Mouse (Mus musculus) midbrain, embryonic 11.5 days (tissue): ENCODE results near the gene Igfbp5. TPM values are rescaled to one million over a fixed set of nuclear protein-coding genes. Genes with fewer than 3 reads are reported as not detected.
A peak's percentile ranks its signal among the peaks of the same experiment; 100 is the strongest.

Experiments
- ATAC-seq: fragments of 200-750 bp; cut with Nextera tagmentation; 2 replicates; pipeline ENCODE4 v1.8.0; 2017; ENCODE audit warnings: moderate TSS enrichment, moderate library complexity; ENCODE audit not compliant: low FRiP score
- DNase-seq: peaks from one replicate; pipeline ENCODE4 v3.0.0; 2015; ENCODE audit warnings: low spot score; ENCODE audit errors: missing footprints
- H3K27ac ChIP-seq: fragments of 300-500 bp; sonication (generic); 2 replicates; pipeline ENCODE4 v1.5.1; 2014; ENCODE audit warnings: low read depth, low read length
- H3K27me3 ChIP-seq: fragments of 300-500 bp; sonication (generic); 2 replicates; pipeline ENCODE4 v1.6.1; 2014; ENCODE audit warnings: mild to moderate bottlenecking, low read length, moderate library complexity, mixed read lengths; ENCODE audit not compliant: control insufficient read depth, insufficient read depth
- H3K36me3 ChIP-seq: fragments of 300-500 bp; sonication (generic); 2 replicates; pipeline ENCODE4 v1.6.1; 2014; ENCODE audit warnings: mild to moderate bottlenecking, low read length, moderate library complexity, mixed read lengths; ENCODE audit not compliant: control insufficient read depth, insufficient read depth
- H3K4me1 ChIP-seq: fragments of 300-500 bp; sonication (generic); 2 replicates; pipeline ENCODE4 v1.6.1; 2014; ENCODE audit warnings: low read length; ENCODE audit not compliant: control insufficient read depth, insufficient read depth
- H3K4me2 ChIP-seq: fragments of 300-500 bp; sonication (generic); 2 replicates; pipeline ENCODE4 v1.6.1; 2014; ENCODE audit warnings: mild to moderate bottlenecking, moderate library complexity
- H3K4me3 ChIP-seq: fragments of 300-500 bp; sonication (generic); 2 replicates; pipeline ENCODE4 v1.5.1; 2014; ENCODE audit warnings: low read depth, low read length
- H3K9ac ChIP-seq: fragments of 300-500 bp; sonication (generic); 2 replicates; pipeline ENCODE4 v1.6.1; 2014; ENCODE audit warnings: low read length
- H3K9me3 ChIP-seq: fragments of 300-500 bp; sonication (generic); 2 replicates; pipeline ENCODE4 v1.6.1; 2016; ENCODE audit warnings: low read length; ENCODE audit not compliant: control insufficient read depth
- WGBS: fragments of 180-500 bp; shearing (Covaris S2); extraction: QIAGEN DNeasy Blood & Tissue Kit; methylation state at CpG from one replicate; pipeline ENCODE4 v1.1.7; 2014; 5-methylcytosine and 5-hydroxymethylcytosine counted together
- polyA plus RNA-seq: library from polyadenylated mRNA; unstranded; fragments of >200 nt; fragmentation: Nextera tagmentation; extraction: Ambion mirVana; gene quantifications from 2 replicates; pipeline ENCODE4 v1.2.1, GENCODE M21; 2014

Igfbp5 gene
- polyA plus RNA-seq, 1 experiment from 2014 or later = 24.6 TPM

DNA sequence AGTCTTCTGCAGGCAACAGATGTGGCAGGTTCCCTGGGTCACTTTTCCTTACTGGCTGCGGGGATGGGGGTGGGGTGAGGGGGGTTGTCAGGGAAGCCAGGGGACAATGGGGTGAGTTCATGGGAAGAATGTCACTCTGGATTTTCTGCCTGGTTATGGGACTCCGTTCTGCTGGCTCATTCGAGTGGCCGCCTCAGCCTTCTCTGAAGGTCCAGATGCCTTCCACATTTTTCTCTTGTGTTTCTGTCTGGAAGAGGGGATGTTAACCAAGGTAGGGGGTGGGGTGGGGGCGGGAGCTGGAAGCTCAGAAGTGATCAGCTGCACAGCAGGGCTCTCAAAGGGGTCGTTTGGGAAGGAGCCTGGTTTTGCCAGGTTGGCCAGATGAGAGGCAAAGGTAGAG is 48.2 kb downstream of the Igfbp5 start:
- Histone ChIP-seq H3K27ac (peak overlapping the region; percentile 86), H3K4me3 (peak overlapping the region; percentile 69), H3K9me3 (no peaks in the 10 kb centered on the region), H3K27me3 (no peaks in the 10 kb centered on the region), H3K36me3 (peaks cover 17% of the 10 kb centered on the region; the same call in 1 of the 2 replicates), H3K9ac (peak overlapping the region; percentile 94), H3K4me2 (peak overlapping the region; percentile 90), H3K4me1 (peaks cover 23% of the 10 kb centered on the region)
- peak; percentile 93 for DNase-seq
- ATAC-seq = peak; percentile 46
- 0% methylated on average over 6 of the region's 6 CpGs for WGBS

DNA sequence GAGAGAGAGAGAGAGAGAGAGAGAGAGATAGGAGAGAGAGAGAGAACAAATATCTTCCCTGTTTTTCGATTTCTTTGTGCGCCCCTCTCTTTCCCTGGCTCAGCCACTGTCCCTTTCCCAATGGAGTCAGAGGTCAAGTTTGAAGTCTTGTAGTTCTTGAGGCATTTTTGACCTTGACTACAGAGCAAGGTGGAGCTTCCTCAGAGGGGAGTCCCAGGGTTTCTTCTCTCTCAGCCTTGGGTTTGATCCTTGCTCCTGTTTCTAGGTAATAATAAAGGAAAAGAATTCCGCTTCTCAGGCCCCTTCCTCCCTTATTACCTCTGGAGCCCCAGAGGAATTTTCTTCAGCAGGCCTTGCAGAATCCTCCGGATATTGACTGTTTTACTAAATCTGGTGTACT is 48.8 kb downstream of the Igfbp5 start:
- ATAC-seq (no peak), DNase-seq (peak; percentile 91)
- 2% methylated on average over 4 of the region's 4 CpGs for WGBS
- Histone ChIP-seq H3K27ac (peak overlapping the region; percentile 86), H3K4me1 (peaks cover 23% of the 10 kb centered on the region), H3K4me3 (peak overlapping the region; percentile 69), H3K4me2 (peak overlapping the region; percentile 90), H3K9ac (peak overlapping the region; percentile 94), H3K36me3 (peaks cover 17% of the 10 kb centered on the region; the same call in 1 of the 2 replicates), H3K9me3 (no peaks in the 10 kb centered on the region), H3K27me3 (no peaks in the 10 kb centered on the region)

DNA sequence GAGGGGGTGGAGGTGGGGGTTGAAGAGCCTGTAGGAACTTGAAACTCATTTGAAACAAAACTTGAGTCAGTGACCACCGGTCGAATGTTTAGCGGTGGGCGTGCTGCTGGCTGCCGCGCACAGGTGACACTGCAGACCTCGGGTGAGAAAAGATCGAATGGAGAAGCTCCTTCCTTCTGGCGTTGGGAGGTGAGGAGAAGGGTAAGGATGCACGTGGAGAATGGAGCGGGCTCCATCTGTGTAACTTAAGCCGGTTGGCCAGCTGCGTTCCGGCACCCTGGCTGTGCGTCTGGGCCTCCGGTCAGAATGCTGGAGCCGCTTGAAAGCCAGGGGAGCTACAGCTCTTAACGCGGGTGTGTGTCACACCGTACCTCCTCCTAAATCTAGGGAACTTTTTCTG is 49.4 kb downstream of the Igfbp5 start:
- H3K36me3 ChIP-seq = peaks cover 11% of the 10 kb centered on the region; the same call in 1 of the 2 replicates
- H3K27me3 ChIP-seq = no peaks in the 10 kb centered on the region
- ATAC-seq = no peak
- peak overlapping the region; percentile 69 for H3K4me3 ChIP-seq
- peak overlapping the region; percentile 94 for H3K9ac ChIP-seq
- 0% methylated on average over 20 of the region's 20 CpGs for WGBS
- H3K27ac ChIP-seq = peak overlapping the region; percentile 86
- peak overlapping the region; percentile 90 for H3K4me2 ChIP-seq
- H3K9me3 ChIP-seq = no peaks in the 10 kb centered on the region
- H3K4me1 ChIP-seq = peaks cover 23% of the 10 kb centered on the region
- DNase-seq = peak; percentile 94

DNA sequence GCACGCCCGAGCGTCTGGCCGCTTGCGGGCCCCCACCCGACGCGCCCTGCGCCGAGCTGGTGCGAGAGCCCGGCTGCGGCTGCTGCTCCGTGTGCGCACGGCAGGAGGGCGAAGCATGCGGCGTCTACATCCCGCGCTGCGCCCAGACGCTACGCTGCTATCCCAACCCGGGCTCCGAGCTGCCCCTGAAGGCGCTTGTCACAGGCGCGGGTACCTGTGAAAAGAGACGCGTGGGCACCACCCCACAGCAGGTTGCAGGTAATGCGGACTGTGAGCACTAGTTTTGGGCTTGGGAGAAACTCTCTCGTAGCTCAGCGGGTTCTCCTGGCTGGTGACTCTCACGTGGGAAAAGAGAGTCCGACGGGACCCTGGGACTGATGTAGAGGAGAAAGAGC is 50.0 kb downstream of the Igfbp5 start:
- H3K4me1 ChIP-seq = peaks cover 23% of the 10 kb centered on the region
- WGBS = under 1% methylated on average over 37 of the region's 37 CpGs
- peak overlapping the region; percentile 90 for H3K4me2 ChIP-seq
- peak overlapping the region; percentile 69 for H3K4me3 ChIP-seq
- peaks cover 5% of the 10 kb centered on the region; the same call in 1 of the 2 replicates for H3K36me3 ChIP-seq
- peak overlapping the region; percentile 94 for H3K9ac ChIP-seq
- ATAC-seq (peak; percentile 40), DNase-seq (peak; percentile 96)
- H3K27ac ChIP-seq = peak overlapping the region; percentile 86
- H3K27me3 ChIP-seq = no peaks in the 10 kb centered on the region
- H3K9me3 ChIP-seq = no peaks in the 10 kb centered on the region

DNA sequence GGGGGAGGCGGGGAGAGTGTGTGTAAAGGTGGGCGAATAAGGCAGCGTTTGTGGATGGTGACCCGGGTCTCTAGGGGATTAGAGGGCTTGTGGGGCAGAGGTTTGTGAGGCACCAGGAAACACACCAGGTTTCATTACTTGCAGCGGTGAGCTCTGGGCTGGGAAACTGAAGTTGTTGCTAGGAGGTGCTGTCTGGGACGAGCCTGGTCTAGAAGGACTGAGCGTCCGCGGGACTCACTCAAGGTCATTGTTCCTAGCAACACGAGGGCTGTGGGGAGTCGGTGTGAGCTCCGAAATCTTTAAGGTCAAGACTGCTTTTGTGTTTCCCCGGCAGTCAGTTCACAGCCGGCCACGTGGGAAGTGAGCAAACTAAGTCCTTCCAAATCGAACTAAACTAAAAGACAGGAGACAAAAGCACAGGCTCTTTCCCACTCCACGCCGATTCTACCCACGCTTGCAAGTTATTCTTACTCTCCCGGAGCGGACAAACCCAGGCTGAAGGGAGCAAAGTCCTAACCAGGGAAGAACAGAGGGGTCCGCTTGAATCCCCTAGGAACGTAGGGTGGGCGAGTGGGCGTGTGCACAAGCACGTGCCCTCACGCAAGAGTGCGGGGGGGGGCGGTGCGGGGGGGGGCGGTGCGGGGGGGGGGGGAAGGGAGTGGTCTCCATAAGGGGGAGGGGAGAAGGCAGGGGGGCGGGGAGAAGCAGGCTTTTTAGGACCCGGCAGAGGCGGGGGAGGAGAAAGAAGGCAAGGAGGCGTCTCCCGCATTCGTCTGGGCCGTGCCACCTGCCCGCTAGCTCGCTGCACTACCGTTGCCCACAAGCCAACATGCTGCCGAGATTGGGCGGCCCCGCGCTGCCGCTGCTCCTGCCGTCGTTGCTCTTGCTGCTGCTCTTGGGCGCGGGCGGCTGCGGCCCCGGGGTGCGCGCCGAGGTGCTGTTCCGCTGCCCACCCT is 50.7 kb downstream of the Igfbp5 start, which contains the start of gene Igfbp2:
Gene Igfbp2 (plus strand): TSS at position 753 of the 956 bp plus-strand sequence.
- no peaks in the 10 kb centered on the region for H3K9me3 ChIP-seq
- under 1% methylated on average over 34 of the region's 58 CpGs for WGBS
- H3K4me1 ChIP-seq = peaks cover 23% of the 10 kb centered on the region
- peak within 1 kb of the TSS; percentile 94 for H3K9ac ChIP-seq
- no peaks in the 10 kb centered on the region for H3K36me3 ChIP-seq
- ATAC-seq (peak; percentile 74), DNase-seq (peak; percentile 97)
- no peaks in the 10 kb centered on the region for H3K27me3 ChIP-seq
- H3K27ac ChIP-seq = peak within 1 kb of the TSS; percentile 86
- peak within 1 kb of the TSS; percentile 69 for H3K4me3 ChIP-seq
- H3K4me2 ChIP-seq = peak within 1 kb of the TSS; percentile 90

DNA sequence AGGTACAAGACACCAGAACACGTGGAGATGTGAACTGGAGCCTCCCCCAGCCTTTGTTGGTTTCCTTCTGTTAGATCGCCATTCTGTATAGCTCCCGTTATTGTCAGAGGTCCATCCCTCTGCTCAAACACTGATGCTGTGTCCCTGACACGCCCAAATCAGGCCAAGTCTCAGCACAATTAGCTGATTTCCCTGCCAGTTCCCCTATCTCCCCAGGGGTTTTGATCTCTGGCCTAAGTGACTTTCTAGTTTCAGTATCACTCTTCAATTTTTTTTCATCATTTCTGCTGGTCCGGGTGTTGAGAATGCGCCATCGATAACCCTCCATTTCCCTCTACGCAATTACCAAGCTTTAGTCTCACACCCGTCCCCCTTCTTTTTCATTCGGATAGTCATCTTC is 51.8 kb downstream of the Igfbp5 start:
- H3K27ac ChIP-seq = no peak overlapping the region
- no peaks in the 10 kb centered on the region for H3K27me3 ChIP-seq
- no peak overlapping the region for H3K9ac ChIP-seq
- H3K4me1 ChIP-seq = peaks cover 19% of the 10 kb centered on the region
- H3K9me3 ChIP-seq = no peaks in the 10 kb centered on the region
- 58% methylated on average over 10 of the region's 10 CpGs for WGBS
- DNase-seq (no peak), ATAC-seq (no peak)
- no peak overlapping the region for H3K4me3 ChIP-seq
- H3K36me3 ChIP-seq = no peaks in the 10 kb centered on the region
- H3K4me2 ChIP-seq = no peak overlapping the region

DNA sequence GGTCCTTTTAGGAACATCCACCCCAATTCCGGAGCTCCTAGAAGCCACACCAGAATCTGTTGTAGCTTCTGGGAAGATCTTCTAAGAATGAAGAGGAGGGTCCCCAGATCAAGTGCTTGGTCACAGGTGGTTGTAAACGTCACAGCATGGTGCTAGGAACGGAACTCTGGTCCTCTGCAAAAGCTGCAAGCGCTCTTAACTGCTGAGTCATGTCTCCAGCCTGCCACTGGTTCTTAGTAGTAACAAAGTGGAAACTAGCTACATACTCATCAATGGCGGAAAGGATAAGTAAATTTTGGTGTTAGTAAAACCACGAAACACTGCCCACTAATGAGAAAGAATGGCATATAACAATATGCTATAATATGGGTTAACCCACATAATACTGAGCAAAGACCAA is 54.7 kb downstream of the Igfbp5 start:
- Histone ChIP-seq H3K27me3 (no peaks in the 10 kb centered on the region; the same call in 1 of the 2 replicates), H3K4me3 (no peak overlapping the region), H3K9me3 (no peaks in the 10 kb centered on the region), H3K36me3 (no peaks in the 10 kb centered on the region), H3K4me2 (no peak overlapping the region), H3K4me1 (peaks cover 7% of the 10 kb centered on the region), H3K9ac (no peak overlapping the region), H3K27ac (no peak overlapping the region)
- no peak for ATAC-seq
- DNase-seq = no peak
- 87% methylated on average over 6 of the region's 6 CpGs for WGBS

DNA sequence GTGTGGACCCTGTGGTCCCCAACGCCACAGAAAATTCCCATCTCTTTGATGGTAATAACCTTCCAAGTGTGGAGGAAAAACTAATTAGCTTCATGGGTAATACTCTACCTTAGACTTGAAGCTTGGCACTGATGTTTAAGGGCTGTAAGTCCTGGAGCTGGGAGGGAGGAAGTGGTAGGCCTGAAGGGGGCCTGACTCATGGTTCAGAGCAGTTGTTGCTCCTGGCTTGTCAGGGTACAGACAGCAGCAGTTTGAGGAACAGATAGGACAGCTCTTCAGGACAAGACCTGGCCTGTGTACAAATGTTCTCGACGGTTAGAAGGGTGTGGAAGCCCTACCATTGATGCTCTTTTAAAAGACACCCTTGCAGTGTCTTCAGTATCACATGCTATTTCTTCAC is 59.1 kb downstream of the Igfbp5 start:
- 90% methylated on average over 3 of the region's 3 CpGs for WGBS
- no peak for ATAC-seq
- Histone ChIP-seq H3K4me2 (no peak overlapping the region), H3K27ac (no peak overlapping the region), H3K9ac (no peak overlapping the region), H3K36me3 (no peaks in the 10 kb centered on the region), H3K9me3 (peaks cover 5% of the 10 kb centered on the region; the same call in 1 of the 2 replicates), H3K4me1 (peaks cover 14% of the 10 kb centered on the region; the same call in 1 of the 2 replicates), H3K27me3 (no peaks in the 10 kb centered on the region; the same call in 1 of the 2 replicates), H3K4me3 (no peak overlapping the region)
- DNase-seq = no peak

DNA sequence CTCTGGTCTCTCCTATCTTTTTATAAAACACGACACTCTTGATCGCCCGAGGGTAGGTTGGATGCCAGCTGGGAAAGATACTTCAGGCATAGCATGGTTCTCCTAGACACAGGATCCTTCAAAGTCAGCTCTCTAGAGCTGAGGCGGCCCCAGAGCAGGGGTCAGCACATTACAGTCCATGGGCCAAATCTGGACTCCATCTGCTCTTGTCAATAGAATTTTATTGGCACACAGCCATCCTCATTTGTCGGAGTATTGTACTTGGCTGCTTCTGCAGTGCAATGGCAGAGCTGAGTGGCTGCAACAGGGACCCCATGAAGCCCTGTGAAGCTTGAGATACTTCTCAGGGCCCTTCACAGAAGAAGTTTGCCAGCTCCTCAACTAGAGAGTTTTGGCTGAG is 59.5 kb downstream of the Igfbp5 start:
- Histone ChIP-seq H3K4me2 (no peak overlapping the region), H3K36me3 (no peaks in the 10 kb centered on the region), H3K4me3 (no peak overlapping the region), H3K27me3 (no peaks in the 10 kb centered on the region; the same call in 1 of the 2 replicates), H3K9ac (no peak overlapping the region), H3K9me3 (peaks cover 5% of the 10 kb centered on the region; the same call in 1 of the 2 replicates), H3K27ac (no peak overlapping the region), H3K4me1 (peaks cover 14% of the 10 kb centered on the region; the same call in 1 of the 2 replicates)
- DNase-seq (no peak), ATAC-seq (no peak)
- WGBS = 77% methylated on average over 5 of the region's 5 CpGs
